Mouse (Mus musculus) c-Kit-positive CD71-positive TER-119-positive erythroid progenitor cells, embryonic 14.5 days (primary cell): ENCODE results near the gene Vmn2r9.
"Not testable (repeated sequence)": the region's sequence is repeated elsewhere in the genome, so short reads cannot be mapped to it uniquely, and the experiment has no call there.

Source experiments
- DNase-seq: peaks from one replicate; pipeline ENCODE4 v3.0.0-alpha.2; 2013; ENCODE audit warnings: low spot score

Vmn2r9 gene

DNA sequence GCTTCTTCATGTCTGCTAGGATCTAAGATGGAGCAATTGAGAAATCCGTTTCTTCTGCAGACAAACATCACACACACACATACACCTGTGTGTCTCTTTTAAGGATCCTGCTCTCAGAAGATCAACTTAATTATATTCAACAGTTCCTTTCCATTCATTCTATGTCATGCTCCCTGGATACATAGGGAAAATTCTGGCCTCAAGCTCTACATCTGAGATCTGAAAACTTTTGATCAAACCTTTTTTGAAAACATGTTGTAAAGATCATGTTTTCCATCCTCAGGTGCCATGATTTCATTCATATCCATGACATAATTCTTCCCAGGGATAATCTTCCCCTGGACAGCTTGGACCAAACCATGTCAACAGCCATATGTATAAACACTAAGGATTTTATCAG, at the start of gene Vmn2r9:
Vmn2r9 (minus strand) TSS at position 101 of the 400 bp plus-strand sequence.
- DNase-seq = not testable (repeated sequence)

DNA sequence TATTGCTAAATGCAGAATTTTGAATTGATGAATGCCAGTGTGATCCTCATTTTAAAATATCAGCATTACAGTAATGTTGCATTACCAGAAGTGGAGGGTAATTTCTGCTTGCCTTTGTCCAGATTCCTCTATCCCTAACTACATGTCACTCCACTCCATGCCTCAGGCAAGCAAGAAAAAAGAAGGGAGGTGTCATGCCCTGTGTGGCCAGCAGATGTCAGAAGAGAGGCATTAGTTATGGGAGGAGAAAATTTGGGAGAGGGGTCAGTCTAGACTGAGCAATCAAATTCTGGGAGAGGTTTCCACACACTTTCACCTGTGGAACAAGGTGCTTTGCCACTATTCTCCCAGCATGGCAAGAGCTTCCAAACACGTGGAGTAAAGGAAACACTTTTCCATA, 14.3 kb upstream of the Vmn2r9 start:
- DNase-seq = not testable (repeated sequence)

DNA sequence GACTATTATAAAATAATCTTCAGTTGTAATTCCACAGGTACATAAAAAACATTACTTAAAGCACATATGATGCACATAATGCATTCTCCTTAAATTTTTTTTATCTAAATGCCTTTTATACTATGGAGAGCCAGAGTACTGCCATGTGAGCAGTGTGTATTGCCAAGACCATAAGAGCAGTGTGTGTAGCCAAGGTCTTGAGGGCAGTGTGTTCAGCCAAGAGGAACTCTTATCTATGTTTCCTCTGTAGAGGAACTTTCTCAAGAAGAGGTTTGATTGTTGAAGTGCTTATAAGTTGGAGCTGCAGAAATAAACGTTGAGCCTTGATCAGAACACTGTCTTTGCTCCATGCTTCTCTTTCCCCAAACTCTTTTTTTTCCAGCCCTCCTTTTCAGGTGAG, 2.9 kb downstream of the Vmn2r9 start:
- no peak for DNase-seq

DNA sequence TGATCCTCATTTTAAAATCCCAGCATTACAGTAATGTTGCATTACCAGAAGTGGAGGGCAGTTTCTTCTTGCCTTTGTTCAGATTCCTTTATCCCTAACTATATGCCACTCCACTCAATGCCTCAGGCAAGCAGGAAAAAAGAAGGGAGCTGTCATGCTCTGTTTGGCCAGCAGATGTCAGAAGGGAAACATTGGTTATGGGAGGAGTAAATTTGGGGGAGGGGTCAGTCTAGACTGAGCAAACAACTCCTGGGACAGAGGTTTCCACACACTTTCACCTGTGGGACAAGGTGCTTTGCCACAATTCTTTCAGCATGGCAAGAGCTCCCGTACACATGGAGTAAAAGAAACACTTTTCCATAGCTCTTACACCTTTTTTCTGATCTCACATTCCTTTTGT, 16.2 kb downstream of the Vmn2r9 start:
- no peak for DNase-seq

DNA sequence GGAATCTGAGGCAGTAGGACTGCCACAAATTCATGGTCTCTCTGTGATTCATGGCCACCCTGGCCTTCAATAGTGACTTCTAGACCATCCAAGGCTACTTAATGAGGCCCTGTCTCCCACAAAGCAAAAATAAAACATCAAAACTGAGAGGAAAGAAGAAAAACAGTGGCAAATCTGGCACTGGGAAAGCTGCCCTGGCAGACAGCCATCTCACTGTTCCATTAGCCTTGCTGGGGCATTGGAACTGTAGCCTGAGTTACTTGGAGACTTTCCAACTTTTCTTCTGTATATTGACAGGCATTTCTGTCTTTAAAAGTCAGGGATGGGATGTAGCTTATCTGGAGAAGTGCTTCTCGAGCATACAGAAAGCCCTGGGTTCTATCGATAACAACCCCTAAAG, 29.1 kb downstream of the Vmn2r9 start:
- DNase-seq = no peak

DNA sequence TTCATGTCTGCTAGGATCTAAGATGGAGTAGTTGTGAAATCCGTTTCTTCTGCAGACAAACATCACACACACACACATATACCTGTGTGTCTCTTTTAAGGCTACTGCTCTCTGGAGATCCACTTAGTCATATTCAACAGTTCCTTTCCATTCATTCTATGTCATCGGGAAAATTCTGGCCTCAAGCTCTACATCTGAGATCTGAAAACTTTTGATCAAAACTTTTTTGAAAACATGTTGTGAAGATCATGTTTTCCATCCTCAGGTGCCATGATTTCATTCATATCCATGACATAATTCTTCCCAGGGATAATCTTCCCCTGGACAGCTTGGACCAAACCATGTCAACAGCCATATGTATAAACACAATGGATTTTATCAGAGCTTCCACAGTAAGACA, 43.7 kb downstream of the Vmn2r9 start, which contains the start of gene Vmn2r8:
Vmn2r8 (minus strand) TSS at position 101 of the 400 bp plus-strand sequence.
- DNase-seq = not testable (repeated sequence)

DNA sequence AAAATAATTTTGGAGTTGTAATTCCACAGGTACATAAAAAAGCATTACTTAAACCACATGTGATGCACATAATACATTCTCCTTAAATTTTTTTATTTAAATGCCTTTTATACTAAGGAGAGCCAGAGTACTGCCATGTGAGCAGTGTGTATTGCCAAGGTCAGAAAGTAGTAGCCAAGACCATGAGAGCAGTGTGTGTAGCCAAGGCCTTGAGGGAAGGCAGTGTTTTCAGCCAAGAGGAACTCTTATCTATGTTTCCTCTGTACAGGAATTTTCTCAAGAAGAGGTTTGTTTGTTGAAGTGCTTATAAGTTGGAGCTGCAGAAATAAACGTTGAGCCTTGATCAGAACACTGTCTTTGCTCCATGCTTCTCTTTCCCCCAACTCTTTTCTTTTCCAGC, 48.8 kb downstream of the Vmn2r9 start:
- DNase-seq = no peak

DNA sequence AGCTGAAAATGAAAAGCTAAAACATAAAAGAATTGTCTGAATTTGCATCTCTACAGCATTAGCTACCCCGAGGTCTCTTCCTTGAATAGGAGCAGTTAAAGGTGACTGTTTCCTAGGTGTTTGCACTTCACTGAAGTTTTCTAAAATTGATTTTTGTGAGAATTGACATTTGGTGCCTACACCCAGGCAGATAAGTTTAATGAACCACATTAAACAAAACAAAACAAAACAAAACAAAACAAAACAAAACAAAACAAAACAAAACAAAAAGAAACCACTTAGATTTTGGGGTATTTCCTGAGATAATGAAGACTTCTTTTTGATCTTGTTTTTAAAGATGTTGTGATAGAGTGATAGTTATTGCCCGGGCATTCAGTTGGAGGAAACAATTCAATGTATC, 57.1 kb downstream of the Vmn2r9 start, which contains the start of gene Tmed11:
Tmed11 (minus strand) TSS at position 101 of the 400 bp plus-strand sequence.
- not testable (repeated sequence) for DNase-seq

DNA sequence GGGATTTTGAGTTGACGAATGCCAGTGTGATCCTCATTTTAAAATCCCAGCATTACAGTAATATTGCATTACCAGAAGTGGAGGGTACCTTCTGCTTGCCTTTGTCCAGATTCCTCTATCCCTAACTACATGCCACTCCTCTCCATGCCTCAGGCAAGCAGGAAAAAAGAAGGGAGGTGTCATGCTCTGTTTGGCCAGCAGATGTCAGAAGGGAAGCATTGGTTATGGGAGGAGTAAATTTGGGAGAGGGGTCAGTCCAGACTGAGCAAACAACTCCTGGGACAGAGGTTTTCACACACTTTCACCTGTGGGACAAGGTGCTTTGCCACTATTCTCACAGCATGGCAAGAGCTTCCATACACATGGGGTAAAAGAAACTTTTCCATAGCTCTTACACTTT, 62.0 kb downstream of the Vmn2r9 start:
- not testable (repeated sequence) for DNase-seq
